Mouse (Mus musculus) liver (tissue): Measurements from ENCODE around the gene Large1.
"Not testable (repeated sequence)": the region's sequence is repeated elsewhere in the genome, so short reads cannot be mapped to it uniquely, and the experiment has no call there.

Experiments
- DNase-seq: peaks from one replicate; pipeline ENCODE4 v3.0.0-alpha.2; 2020; ENCODE audit warnings: mixed read lengths

Large1 gene

DNA sequence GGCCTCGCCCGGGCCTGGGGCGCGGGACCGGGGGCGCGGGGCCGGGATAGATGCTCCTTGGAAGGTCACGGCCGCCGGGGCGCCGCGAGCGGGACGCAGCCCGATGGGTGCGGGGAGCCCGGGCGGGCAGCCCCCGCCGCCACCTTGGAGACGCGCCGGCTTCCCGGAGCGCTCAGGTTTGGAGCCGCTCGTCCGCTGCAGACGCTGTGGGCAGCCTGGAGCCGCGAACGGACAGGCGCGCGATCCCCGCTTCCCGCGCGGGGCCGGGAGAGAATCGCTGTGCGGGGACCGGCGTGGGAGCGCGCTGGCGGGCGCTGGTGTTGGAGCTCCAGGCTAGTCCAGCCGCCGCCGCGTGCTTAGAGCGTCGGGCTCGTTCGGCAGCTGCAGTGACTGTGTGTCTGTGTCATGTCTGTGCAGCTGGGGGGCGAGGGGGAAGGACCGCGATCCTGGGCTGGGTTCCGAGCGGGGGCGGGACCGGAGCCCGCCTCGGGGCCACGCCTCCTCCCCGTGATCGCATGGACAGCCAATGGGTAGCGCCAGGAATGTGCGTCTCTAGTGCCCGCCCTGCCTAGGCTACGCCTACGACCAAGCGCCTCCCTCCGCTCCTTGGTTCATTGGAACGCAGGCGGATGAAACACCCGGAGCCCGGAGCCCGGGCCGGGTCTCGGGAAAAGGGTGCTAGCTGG, at the start of gene Large1:
Gene Large1, minus strand, starts transcription at position 433 of the 686 bp plus-strand sequence.
- DNase-seq = peak; percentile 89

DNA sequence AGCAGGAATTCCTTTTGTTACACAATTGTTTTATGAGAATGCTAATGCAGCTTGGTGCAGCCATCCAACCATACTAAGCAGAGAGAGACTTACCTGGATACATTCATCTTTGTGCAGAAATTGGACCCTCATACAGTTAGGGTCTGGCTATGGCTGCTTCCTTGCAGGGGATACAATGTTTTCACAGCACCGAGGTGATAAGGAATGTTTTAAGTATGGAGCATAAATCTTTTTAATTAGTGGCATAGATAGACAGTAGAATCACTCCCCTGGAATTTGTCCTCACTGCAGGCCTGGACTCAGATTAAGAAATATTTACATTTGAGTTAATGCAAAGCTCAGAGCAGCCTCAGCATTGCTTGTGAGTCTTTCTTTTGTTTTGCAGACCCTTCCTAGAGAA, 47.0 kb upstream of the Large1 start:
- DNase-seq = no peak

DNA sequence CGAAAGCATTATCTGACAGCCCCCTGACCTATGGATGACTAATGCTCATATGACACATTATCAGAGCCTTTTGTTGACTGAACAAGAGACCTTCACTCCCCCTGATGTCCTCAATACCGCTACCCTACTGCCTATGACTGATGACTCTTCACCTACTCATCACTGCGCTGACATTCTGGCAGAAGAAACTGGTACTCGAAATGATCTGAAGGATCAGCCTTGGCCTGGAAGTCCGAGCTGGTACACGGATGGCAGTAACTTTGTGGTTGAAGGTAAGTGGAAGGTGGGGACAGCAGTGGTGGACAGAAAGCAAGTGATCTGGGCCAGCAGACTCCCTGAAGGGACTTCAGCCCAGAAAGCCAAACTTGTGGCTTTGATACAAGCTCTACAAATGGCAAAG, 19.7 kb upstream of the Large1 start:
- not testable (repeated sequence) for DNase-seq

DNA sequence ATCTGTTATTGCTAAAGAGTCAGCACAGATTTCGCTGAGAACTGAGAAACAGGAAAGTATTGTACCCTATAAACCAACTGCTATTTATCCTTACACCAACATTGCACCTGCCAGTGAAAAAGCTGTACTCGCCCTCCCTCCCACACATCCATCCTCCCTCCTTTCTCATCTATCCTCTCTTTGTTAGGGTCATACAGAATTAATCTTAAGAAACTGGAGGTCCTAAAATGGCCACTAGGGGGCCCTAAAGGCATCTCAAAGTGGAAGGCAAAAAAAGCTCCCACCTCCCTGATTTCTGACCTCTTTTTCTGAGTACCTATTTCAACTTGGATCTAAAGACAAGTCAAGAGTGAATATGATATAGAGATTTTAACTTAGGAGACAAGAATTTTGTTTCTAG, 2.6 kb upstream of the Large1 start:
- DNase-seq = peak; percentile 23

DNA sequence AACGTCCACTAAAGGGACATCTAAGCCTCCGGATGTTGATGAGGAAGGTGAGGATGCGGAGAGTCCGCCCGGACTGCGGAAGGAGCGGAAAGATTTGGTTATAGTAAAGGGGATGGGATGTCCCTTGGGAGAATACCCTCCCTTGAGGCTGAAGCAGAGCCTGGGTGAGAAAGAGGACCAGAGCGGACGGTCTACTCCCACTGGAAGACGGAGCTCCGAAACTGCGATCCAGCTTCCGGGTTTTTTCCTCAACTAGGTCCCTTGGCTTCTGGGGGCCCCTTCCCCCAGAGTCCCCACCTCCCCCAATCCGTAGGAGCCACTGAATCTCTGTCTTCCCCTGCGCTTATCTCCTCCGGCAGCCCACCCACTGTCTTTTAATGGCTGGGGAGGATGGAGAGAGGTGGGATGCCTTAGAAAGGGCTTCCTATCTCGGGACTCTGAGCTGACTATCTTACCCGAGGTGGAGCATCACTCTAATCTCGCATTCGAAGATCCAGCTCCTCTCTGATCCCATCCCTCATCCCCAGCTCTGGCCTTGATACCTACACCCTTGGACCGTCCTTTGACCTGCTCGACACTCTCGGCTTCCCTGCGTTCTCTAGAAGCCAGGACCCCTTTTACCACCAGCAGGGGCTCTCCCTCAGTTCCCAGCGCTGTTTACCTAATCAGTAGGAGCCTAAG, 1.0 kb upstream of the Large1 start:
- DNase-seq = peak; percentile 38

DNA sequence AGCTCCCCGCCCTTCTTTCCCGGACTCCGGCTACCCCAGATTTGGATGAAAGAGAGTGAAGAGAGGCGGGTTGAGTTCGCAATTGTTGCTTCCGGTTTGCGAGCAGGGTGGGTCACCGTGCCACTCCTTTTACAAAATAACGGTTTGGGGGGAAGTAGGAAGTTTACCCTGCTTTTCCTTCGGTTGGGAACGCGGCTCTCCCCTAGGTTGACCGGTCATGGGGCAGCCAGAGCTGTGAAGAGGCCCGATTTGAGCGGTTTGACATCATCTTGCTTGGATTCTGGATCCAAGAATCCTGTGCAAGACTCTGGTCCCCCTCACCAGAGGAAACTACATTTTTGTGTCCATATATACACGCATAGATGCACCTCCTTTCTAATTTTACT, 447 bp upstream of the Large1 start:
- no peak for DNase-seq

DNA sequence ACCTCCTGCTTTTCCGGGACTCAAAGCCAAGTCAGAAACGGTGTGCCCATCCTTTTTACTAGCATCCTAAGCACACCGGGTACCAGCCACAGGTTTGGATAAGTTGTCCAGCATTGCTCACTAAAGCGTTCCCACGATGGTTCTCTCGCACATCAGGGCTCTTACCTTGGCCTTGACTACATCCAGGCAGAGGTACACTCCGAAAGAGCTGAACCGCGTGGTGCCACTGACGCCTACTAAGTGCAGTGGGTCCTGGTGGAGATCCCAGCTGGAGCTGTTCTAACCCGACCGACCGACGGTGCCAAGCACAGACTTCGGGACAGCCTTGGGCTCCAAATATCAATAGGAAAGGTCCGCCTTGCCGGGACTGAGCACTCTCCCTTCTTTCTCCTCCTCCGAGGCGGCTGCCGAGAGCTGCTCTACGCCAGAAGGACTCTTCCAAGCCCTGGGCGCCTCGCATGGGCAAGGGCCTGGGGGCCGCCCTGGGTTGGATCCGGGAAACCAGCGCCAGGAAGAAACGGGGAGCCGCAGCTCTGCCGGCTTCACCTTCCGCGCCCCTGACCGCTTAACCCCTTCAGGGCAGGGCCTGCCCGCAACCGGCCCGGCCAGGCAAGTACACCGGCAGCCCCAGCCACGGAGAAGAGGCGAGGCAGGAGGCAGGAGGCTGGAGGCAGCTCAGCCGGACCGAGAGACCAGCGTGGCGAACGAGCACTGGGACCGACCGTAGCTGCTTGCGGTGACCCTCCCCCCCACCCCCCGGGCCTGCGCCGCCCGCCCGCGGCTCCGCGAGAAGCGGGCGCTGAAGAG, 836 bp downstream of the Large1 start:
- DNase-seq = peak; percentile 28

DNA sequence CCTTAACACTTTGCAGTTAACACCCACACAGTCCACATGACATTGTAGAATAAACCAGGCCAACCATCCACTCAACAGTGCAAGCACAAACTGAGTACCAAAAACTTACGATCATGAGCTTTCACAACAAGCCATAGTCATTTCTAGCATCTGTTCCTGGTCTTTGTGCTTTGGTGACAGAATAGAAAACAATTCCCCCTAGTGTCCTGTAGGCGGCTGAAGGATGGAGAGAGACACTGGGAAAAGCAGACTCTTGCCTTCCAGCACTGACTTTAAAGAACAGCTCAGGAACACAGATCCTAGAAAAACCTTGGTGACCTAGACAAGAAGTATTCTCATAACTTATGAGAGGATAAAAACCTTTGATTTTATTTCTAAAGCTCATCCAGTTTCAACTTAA, 3.0 kb downstream of the Large1 start:
- DNase-seq = no peak

DNA sequence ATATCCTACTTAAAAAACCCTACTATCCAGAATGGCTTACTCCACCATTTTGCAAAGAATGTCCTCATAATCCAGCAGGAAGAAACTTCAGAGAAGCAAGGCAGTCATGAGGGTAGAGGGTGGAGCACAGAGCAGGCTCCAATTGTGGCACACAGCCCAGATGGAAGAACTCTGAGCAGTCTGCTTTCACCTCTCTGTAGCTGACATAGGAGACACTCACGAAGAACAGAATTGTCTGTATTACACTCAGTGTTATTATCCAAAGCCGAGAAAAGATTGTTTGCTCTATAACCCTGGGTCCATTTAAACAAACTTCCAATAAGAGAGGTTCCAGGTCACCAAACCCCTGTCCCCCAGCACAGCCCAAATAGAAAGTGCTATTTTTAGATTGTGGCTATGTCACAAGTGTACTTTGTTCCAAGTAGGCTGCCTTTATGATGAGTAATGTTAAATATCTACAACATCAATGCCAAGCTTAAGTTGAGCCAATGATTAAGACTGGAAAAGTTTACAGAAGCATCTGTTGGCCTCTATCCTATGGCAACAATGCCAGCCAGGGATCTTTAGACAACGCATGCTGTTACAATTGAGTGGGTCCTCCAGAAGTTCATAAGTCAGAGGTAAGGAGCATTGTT, 10.5 kb downstream of the Large1 start:
- DNase-seq = no peak

DNA sequence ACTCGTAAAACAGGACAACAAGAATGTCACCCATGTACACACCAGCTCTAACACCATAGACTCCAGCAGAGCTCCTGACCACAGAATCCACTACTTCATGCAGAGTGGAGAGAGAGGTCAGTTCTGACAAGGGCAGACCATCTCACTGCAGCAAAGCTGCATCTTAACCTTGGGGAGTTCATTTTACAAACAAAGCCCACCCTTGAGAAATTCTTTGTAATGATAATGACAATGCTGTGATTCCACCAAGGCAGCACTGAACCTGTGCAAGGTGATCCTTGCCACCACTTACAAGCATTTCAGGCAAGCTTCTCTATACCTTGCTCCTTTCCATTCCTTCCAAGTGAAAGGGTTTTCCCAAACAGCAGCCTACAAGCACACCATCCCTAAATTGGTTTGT, 16.5 kb downstream of the Large1 start:
- DNase-seq = no peak

DNA sequence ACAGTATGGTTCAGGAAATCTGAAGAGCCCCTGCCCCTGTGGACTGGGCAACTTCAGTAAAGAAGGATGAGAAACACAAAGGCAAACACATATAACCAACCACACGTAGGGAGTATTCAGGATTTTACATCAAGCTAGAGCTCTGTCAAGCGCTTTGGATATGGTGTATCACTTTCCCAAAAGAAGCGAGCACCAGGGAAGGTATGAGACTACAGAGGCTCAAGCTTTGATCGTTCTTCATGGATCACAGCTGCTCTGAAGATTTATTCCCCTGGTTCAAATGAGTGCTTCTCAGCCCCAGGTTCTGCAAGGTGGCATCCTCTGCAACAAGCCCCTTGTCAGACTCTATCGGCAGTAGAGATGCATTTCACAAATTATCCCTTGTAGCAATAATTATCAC, 24.2 kb downstream of the Large1 start:
- DNase-seq = no peak

DNA sequence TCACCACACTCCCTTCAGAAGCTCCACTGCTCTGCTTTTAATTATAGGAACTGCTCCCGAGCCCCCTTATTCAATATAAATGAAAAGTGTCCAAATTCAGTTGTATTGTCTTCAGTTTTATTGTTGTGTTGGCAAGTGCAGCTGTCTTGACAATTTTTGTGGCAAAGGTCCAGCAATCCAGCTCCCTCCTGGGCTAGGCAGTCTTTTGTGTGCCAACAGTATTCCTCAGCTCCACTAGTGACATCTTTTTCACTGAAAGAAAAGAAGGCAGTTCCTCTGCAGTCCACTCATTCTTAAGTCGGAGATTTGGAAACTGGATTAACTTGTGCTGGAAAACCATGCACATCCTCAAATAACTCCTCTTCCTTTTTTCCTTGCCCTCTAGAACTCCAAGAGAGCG, 25.3 kb downstream of the Large1 start:
- no peak for DNase-seq

DNA sequence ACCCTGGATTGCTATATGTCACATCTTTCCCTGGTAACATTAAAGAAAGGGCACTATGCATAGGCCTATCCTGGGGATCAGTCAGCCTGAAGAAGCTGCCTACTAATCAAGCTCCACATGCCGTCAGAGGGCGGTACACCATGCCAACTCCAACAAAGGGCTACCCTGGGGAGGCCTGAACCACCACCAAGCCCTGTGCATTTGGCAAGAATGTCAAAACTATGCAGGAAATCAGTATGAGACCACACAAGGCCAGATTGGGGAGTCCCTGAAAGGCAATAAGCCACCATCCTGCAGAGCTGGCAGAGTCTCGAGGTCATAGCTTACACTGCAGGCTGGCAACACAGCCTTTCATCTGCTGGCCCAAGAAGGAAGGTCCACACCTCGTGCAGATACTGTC, 28.7 kb downstream of the Large1 start:
- no peak for DNase-seq

DNA sequence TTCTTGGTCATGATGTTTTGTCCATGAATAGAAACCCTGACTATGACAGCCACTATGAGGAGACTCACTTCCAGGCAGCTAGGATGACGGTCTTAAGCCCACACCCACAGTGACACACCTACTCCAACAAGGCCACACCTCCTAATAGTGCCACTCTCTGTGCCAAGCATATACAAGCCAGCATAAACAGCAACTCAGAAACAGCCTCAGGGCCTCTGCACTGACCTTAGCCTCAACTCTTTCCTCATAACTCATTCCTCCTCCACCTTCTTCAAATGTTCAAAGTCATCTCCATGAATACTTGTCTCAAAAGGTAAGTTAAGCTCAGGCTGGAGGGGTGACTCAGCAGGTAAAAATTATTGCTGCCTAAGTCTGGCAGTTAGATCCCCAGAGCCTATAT, 29.7 kb downstream of the Large1 start:
- DNase-seq = no peak

DNA sequence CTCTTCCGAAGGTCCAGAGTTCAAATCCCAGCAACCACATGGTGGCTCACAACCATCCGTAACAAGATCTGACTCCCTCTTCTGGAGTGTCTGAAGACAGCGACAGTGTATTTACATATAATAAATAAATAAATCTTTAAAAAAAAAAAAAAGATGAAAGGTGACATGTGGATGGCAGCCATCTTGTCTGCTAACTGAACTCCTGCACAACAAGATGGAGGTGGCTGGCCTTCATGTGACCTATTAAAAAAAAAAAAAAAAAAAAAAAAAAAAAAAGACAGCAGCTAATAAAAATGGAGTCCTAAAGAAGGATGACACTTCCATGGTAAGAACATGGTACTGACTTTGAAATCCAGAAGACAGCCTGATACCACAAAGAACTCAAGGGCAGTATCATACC, 33.8 kb downstream of the Large1 start:
- not testable (repeated sequence) for DNase-seq

DNA sequence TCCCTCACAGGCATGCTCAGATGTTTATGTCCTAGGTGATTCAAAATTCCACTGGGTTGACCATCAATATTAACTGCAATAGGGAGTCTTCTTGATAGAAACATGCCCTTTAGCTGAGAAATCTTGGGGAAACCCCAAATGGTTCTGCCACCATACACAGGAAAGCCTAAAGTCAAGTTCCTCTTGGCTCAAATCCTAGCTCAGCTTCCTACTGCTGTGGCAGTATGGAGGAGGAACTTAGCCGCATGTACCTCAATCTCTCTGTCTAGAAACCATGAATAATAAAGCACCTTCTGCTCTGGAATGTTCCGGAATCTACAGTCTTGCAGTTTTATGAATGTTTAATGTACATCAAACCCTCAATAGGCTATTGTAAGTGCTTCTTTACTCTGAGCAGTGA, 39.4 kb downstream of the Large1 start:
- no peak for DNase-seq

DNA sequence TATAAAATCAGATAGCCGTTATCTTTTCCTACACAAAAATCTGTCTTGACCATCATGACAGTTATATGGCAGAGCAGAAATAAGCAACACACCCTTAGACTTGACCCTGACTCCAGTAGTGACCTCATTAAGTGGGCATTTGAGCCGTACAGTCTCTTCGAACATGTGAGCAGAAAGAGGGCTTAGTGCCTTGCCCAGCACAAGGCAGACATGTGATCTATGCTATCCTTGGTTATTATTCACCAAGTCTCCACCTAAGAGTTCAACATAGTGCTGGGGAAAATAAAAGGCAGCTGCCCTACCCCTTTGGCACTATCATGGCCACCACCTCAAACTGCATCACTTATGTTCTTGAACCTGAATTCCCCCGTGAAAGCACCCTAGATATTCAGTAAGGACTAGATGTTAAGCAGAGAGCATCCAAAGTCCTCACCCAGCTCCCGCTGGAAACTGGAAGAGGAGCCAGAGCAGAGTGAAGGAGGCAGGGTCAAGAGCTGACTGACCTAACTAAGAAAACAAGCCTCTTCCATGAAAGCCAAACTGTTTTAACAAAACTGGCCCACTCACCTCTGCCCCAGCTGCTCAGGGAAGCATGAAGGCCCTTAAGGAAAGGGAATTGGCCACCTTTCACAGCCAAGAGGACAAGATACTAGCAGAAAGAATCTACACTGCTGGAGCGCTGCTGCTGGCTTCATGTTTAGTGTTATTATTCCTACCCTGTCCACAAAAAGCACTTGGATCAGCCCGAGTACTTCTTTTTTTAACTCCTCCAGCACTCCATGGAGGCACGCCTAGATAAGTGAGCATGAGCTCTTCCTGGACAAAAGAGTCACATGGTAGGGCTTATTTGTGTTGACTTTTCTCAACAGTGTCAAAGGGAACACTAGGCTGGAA, 40.4 kb downstream of the Large1 start:
- no peak for DNase-seq

DNA sequence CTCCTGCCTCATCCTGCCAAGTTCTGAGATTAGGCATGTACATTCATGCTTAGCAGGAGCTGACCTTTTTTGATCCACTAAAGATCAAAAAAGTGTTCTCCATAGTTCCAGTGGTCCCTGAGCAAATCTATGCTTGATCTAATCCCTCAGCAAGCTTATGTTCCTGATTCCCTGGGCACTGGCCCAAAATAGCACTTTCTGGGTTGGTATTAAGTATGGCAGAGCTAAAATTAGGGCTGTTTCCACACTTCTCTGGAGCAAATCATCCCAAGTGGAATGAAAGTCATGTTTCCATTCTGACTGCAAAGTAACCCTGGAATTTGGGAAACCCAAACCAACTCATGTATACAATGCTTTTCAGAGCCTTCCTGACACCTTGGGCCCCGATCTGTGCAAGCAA, 42.9 kb downstream of the Large1 start:
- no peak for DNase-seq

DNA sequence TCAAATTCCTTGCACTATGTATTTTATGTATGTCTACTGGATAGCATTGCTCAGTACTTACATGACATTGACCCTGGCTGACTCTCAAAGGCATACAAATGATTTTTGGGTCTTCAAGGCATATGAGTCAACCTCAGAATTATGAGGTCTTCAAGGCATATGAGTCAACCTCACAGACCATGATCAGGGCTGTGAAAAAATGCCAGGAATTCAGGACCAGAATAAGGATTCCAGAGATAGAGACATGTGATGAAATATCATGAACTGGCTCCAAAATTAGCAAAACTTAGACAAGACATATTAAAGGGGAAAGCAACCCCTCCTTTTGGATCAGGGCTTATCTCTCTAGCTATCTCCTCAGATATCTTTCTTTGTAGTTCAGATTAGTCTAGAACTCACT, 43.3 kb downstream of the Large1 start:
- DNase-seq = no peak

DNA sequence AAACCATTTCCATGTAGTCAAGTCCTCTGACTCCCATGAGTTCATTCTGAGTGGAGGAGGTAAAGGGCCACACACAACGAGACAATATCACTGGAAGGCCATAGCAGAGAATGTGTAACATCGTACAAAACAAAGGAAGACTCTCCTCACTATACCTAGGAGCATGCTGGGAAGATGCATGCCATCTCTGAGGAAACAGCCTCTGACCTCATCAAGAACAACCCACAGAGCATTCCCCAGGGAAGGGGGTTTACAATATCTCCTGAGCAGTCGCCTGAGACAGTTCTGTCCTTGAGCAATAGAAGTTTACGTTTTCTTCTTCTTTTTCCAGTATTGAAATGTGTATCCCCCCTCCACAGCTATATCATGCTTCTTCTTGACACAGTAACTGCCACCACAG, 49.4 kb downstream of the Large1 start:
- no peak for DNase-seq

DNA sequence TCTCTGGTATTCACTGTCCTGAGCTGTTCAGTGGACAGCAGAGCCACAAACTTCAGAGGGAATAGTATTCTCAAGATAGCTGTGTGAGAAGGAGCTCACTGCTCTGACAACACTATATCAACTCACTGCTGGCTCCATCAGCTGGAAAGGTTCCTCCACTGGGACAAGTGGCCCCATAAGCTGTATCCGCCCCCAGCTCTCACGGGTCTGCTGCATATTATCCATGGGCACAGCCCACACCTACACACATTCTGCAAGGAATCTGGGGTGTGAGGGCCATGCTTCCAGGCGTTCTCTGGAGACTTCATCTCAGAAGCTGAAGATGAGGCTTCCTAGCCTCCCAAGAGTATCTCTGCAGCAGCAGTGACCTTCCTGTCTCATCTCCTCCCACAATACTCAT, 50.4 kb downstream of the Large1 start:
- DNase-seq = no peak

DNA sequence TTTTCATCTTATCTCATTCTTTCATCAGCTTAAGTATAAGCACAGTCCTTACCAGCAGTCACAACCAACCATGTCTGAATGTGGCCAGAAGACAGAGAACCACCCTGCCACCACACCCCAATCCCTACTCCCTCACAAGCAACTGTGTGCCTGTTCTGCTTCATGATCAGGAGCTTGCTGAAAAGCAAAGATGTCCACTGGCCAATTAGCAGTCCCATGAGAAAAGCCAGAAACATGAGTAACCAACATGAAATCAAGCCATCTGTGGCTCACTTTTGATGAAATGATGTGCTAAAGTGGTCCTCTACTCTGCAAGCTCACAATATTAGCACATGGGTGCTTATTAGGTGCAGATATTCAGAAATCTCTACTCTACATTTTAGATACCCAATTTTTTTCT, 57.8 kb downstream of the Large1 start:
- DNase-seq = no peak

DNA sequence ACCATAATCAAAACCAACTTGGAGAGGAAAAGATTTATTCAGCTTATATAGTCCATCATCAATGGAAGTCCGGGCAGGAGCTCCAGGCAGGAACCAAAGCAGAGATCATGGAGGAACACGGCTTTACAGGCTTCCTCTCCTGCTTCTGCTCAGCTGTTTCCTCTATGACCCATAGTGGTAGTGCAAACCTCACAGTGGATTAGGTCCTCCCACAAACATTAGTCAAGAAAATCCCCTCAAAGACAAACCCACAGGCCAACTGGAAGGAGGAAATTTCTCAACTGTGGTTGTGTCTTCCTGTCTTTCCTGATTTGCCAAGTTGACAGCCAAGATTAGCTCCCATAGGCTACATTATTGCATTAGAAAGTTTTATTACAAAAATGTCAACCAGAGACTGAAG, 59.7 kb downstream of the Large1 start:
- DNase-seq = no peak
